Mouse (Mus musculus): ENCODE results near the gene Sertad1.

Sertad1 gene

DNA sequence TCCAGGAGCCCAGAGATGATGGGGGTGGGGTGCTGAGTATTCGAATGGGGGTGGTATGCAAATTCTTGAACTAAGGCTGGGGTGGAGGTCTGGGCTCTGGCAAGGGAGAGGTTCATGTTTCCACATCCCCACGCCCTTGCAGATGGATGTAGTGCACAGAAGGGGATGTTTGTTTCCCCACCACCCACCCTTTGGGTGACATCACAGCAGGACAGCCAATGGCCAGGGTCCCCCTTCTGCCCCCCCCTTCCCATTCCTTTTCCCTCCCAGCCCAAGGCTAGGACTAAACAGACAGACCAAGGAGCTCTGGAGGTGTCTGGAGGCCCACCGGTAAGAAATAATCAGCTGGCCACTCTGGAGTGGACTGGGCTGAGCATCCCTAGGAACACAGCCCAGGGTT, 12.3 kb downstream of the Sertad1 start, which contains the start of gene Prx:
TSS of gene Prx (plus strand) at position 289 of the 400 bp plus-strand sequence.
- no peak for DNase-seq (ENCODE audit: inconsistent ontology term)

GRCm38 (mm10) chr7:27501620-27502019, 14.9 kb downstream of the Sertad1 start:
- DNase-seq (ENCODE audit: inconsistent ontology term), result no peak

- peak; percentile 99 for DNase-seq (ENCODE audit: inconsistent ontology term)
Observed at GRCm38 (mm10) chr7:27506765-27507370, 20.2 kb downstream of the Sertad1 start.

GRCm38 (mm10) chr7:27507711-27508647, 21.3 kb downstream of the Sertad1 start:
- DNase-seq (ENCODE audit: inconsistent ontology term), result peak; percentile 99

- DNase-seq (ENCODE audit: inconsistent ontology term), result peak; percentile 75
Observed at GRCm38 (mm10) chr7:27508648-27509005, 21.9 kb downstream of the Sertad1 start.

DNA sequence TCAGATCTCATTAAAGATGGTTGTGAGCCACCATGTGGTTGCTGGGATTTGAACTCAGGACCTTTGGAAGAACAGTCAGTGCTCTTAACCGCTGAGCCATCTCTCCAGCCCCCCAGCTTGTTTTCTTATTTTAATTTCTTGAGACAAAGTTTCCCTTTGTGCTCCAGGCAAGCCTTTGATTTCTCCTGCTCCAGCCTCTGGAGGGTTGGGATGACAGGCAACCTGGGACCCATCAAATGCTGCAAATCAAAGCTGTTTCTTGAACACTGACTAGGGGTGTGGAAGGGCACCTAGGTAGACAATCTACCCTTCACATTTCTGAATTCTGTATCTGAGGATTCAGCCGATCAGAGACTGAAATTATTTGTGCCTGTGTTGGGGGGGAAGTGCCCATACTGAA, 24.1 kb downstream of the Sertad1 start:
- no peak for DNase-seq (ENCODE audit: inconsistent ontology term)

DNA sequence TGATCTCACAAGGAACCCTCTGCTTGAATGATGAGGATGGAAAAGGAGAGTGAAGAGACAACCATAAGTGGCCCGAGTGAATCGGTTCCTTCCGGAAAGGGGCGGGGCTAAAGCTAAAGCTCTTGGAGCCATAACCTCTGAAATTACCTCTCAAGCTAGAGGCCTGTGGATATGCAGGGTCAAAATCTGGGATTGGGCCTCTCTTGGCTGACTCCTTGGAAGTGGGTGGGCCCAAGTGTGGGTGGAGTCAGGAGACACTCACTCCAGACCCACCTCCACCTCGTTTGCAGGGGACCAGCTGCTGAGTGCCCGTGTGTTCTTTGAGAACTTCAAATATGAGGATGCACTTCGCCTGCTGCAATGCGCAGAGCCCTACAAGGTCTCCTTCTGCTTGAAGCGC, 28.3 kb downstream of the Sertad1 start:
- no peak for DNase-seq (ENCODE audit: inconsistent ontology term)

DNA sequence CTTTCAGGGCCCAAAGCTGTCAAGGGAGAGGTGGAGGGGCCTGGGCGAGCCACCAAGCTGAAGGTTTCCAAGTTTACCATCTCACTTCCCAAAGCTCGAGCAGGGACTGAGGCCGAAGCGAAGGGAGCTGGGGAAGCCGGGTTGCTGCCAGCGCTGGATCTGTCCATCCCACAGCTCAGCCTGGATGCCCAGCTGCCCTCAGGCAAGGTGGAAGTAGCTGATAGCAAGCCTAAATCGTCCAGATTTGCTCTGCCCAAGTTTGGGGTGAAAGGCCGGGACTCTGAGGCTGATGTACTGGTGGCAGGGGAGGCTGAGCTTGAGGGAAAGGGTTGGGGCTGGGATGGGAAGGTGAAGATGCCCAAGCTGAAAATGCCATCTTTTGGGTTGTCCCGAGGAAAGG, 31.6 kb downstream of the Sertad1 start:
- no peak for DNase-seq (ENCODE audit: inconsistent ontology term)

GRCm38 (mm10) chr7:27520104-27520503, 33.4 kb downstream of the Sertad1 start:
- no peak for DNase-seq (ENCODE audit: inconsistent ontology term)

DNA sequence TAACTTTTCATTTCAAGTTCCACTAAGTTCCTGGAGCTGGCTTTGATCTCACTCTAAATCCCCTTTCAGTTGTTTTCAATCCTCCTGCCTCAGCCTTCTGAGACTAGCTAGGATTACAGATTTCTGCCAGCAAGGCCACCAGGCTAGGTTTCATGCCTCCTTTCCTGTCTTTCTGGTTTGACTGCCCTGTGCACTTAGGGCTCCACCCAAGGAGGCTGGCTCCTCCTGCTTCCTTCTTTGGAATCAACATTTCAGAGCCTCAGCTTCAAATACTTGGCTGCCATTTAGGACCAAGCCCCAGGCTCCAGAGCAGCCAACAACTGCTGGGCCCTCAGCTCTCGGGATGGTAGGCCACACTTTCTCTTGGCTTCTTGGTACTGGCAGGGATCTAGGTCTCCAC, 33.9 kb downstream of the Sertad1 start:
- no peak for DNase-seq (ENCODE audit: inconsistent ontology term)

- DNase-seq (ENCODE audit: inconsistent ontology term), result no peak
Observed at GRCm38 (mm10) chr7:27522967-27523366, 36.3 kb downstream of the Sertad1 start, which contains the start of gene Hipk4. Gene Hipk4, plus strand, starts transcription at chr7:27523267.

GRCm38 (mm10) chr7:27523805-27524204, 37.1 kb downstream of the Sertad1 start:
- no peak for DNase-seq (ENCODE audit: inconsistent ontology term)

DNA sequence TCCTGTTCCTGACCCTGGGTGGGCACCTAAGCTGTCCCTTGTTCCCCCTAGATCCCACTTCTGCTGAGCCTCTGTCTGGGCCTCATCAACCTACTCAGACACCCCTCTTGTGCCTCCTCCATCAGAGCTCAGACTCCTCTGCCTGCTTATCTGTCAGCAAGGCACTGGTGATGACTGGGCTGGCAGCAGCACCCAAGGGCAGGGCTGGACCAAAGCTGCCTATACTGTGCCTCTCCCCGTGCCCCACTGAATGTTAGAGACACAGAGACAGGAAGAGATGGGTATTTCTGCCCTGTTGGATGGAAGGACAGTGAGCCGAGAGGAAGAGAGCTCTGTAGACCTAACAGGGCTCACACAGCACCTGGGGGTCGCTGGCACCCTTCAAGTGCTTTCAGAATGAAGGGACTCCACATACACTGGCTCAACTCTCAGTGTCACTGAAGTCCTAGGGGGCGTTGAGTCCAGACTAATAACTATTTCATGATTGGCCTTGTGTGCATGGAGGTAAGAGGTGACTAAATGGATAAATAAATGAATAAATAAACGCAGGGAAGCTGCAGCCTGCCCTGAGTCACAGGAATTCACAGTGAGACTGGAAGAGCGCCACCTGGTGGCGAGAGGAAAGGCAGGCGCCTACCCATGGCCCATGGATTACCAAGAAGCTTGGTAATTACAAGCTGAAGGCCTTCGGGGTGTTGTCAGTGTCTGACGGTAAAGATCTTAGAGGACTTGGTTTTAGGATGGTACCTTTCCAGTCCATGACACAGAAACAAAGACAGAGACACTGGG, 39.5 kb downstream of the Sertad1 start:
- DNase-seq (ENCODE audit: inconsistent ontology term), result peak; percentile 65

GRCm38 (mm10) chr7:27529070-27529469, 42.4 kb downstream of the Sertad1 start:
- no peak for DNase-seq (ENCODE audit: inconsistent ontology term)

DNA sequence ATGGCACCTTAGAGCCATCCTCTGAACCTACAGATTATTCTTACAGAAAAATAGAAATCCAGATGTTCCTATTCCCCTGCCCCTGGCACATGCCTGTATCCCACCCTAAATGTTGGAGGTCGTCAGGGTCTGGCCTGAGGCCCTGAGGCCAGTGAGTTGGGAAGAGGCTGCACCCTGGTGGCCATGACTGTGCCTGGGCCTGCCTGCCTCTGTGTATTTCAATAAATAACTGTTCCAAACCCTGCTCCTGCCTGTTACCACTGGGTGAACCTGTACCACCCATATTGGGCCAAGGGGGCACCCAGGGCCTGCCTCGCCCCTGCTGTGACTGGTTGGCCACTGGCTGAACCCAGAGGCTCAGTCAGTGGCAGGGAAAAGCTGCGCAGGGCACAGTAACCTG, 44.2 kb downstream of the Sertad1 start:
- no peak for DNase-seq (ENCODE audit: inconsistent ontology term)

DNA sequence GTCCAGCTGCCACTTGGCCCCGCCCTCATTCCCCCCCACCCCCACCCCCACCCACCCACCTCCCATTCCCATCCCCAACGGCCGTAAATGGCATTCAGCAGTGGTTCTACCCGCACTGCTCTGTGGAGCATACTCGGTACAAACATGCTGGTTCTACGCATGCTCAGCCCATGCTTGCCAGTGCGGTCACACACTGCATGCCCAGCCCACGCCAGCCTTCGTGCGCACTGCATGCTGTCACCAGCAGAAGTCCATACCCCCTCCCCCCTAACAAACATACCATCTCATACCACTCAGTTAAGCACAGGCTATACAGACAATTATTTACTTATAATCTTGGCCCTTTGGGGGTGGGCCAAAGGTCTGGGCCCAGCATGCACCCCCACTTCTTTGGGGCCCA, 45.0 kb downstream of the Sertad1 start:
- no peak for DNase-seq (ENCODE audit: inconsistent ontology term)

- DNase-seq (ENCODE audit: inconsistent ontology term), result no peak
Observed at GRCm38 (mm10) chr7:27532480-27533050, 45.9 kb downstream of the Sertad1 start.

DNA sequence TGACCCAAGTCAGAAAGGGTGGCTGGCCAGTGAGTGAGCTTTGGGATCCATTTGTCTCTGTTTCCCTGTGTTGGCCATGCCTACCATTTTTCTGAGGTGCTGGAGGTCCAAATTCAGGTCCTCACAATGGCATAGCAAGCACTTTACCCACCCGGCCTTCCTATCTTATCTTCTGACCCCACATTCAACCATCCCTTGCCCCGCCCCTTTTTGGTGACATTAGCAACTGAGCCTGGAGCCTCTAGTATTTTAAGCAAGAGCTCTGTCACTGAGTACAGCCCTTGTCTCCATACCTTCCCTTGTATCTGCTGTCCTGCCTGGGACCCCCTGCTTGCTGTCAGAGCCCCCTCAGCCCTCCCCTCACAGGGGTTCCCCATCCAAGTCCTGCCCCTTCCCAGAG, 48.7 kb downstream of the Sertad1 start:
- no peak for DNase-seq (ENCODE audit: inconsistent ontology term)

GRCm38 (mm10) chr7:27536618-27537017, 49.9 kb downstream of the Sertad1 start:
- no peak for DNase-seq (ENCODE audit: inconsistent ontology term)

- DNase-seq (ENCODE audit: inconsistent ontology term), result no peak
Observed at GRCm38 (mm10) chr7:27537998-27538397, 51.3 kb downstream of the Sertad1 start.

DNA sequence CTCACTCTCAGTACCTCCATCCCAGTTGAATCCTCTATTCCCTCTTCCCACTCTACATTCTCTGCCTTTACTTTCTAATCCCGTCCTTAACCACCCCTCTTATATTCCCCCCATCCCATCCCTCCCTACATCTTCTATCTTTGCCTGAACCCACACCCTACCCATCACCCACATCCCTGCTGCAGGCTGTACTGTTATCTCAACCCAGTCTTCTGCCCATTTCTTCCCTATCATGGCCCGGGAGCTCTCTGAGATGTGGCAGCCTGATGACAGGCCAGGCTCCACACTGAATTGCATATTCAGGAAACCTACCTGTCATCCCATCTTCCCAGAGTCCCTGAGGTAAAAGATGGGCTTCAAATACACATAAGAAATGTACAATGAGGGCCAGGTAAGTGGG, 52.1 kb downstream of the Sertad1 start:
- DNase-seq (ENCODE audit: inconsistent ontology term), result no peak

Measured in Muller cell, postnatal 12 days (primary cell).